Mouse (Mus musculus): ENCODE results near the gene Tecpr2. TPM values are rescaled to one million over a fixed set of nuclear protein-coding genes. Genes with fewer than 3 reads are reported as not detected.

Gene Tecpr2
- total RNA-seq, 4 experiments from 2014 or later, result 45.8 to 51.8 (median 49.3) TPM

GRCm38 (mm10) chr12:110948082-110948909 is 59.2 kb downstream of the Tecpr2 start:
- no peak for DNase-seq (ENCODE audit: low spot score in 2 of 2)

- no peak for DNase-seq (ENCODE audit: low spot score in 2 of 2)
Observed at GRCm38 (mm10) chr12:110948910-110949201, 59.8 kb downstream of the Tecpr2 start.

GRCm38 (mm10) chr12:110949410-110949809 is 60.3 kb downstream of the Tecpr2 start:
- no peak for DNase-seq (ENCODE audit: low spot score in 2 of 2)

GRCm38 (mm10) chr12:110950151-110950550 is 61.1 kb downstream of the Tecpr2 start:
- no peak for DNase-seq (ENCODE audit: low spot score in 2 of 2)

GRCm38 (mm10) chr12:110951236-110951635 is 62.2 kb downstream of the Tecpr2 start:
- DNase-seq (ENCODE audit: low spot score in 2 of 2), result no peak

GRCm38 (mm10) chr12:110952628-110953385 is 63.7 kb downstream of the Tecpr2 start:
- DNase-seq (ENCODE audit: low spot score in 2 of 2), result no peak

GRCm38 (mm10) chr12:110953443-110953842 is 64.4 kb downstream of the Tecpr2 start:
- no peak for DNase-seq (ENCODE audit: low spot score in 2 of 2)

- DNase-seq (ENCODE audit: low spot score in 2 of 2), result no peak
Observed at GRCm38 (mm10) chr12:110953900-110954299, 64.8 kb downstream of the Tecpr2 start.

GRCm38 (mm10) chr12:110954351-110954991 is 65.4 kb downstream of the Tecpr2 start:
- DNase-seq (ENCODE audit: low spot score in 2 of 2), result no peak

- no peak for DNase-seq (ENCODE audit: low spot score in 2 of 2)
Observed at GRCm38 (mm10) chr12:110961973-110962372, 72.9 kb downstream of the Tecpr2 start.

GRCm38 (mm10) chr12:110965500-110965899 is 76.4 kb downstream of the Tecpr2 start:
- DNase-seq (ENCODE audit: low spot score in 2 of 2), result no peak

- no peak for DNase-seq (ENCODE audit: low spot score in 2 of 2)
Observed at GRCm38 (mm10) chr12:110966079-110966478, 77.0 kb downstream of the Tecpr2 start.

- DNase-seq (ENCODE audit: low spot score in 2 of 2), result no peak
Observed at GRCm38 (mm10) chr12:110967146-110967545, 78.1 kb downstream of the Tecpr2 start.

- no peak for DNase-seq (ENCODE audit: low spot score in 2 of 2)
Observed at GRCm38 (mm10) chr12:110970408-110970807, 81.3 kb downstream of the Tecpr2 start.

GRCm38 (mm10) chr12:110971972-110972371 is 82.9 kb downstream of the Tecpr2 start:
- DNase-seq (ENCODE audit: low spot score in 2 of 2), result no peak

- no peak for DNase-seq (ENCODE audit: low spot score in 2 of 2)
Observed at GRCm38 (mm10) chr12:110973829-110974228, 84.8 kb downstream of the Tecpr2 start.

- no peak for DNase-seq (ENCODE audit: low spot score in 2 of 2)
Observed at GRCm38 (mm10) chr12:110974295-110974694, 85.2 kb downstream of the Tecpr2 start.

GRCm38 (mm10) chr12:110974726-110975125 is 85.7 kb downstream of the Tecpr2 start:
- DNase-seq (ENCODE audit: low spot score in 2 of 2), result no peak

GRCm38 (mm10) chr12:110975385-110975784 is 86.3 kb downstream of the Tecpr2 start:
- no peak for DNase-seq (ENCODE audit: low spot score in 2 of 2)

- no peak for DNase-seq (ENCODE audit: low spot score in 2 of 2)
Observed at GRCm38 (mm10) chr12:110975838-110976468, 86.9 kb downstream of the Tecpr2 start.

GRCm38 (mm10) chr12:110976589-110977344 is 87.7 kb downstream of the Tecpr2 start:
- DNase-seq (ENCODE audit: low spot score in 2 of 2), result no peak
